Mouse (Mus musculus) c-Kit-positive CD71-positive TER-119-positive erythroid progenitor cells, embryonic 14.5 days (primary cell): ENCODE results near the gene Mta2.
A peak's percentile ranks its signal among the peaks of the same experiment; 100 is the strongest.

Experiments
- DNase-seq: peaks from one replicate; pipeline ENCODE4 v3.0.0-alpha.2; 2013; ENCODE audit warnings: low spot score

Gene Mta2

GRCm38 (mm10) chr19:8992769-8993624 lies 51.3 kb downstream of the Mta2 start:
- peak; percentile 62 for DNase-seq

GRCm38 (mm10) chr19:8993625-8993912 lies 51.9 kb downstream of the Mta2 start:
- no peak for DNase-seq

DNA sequence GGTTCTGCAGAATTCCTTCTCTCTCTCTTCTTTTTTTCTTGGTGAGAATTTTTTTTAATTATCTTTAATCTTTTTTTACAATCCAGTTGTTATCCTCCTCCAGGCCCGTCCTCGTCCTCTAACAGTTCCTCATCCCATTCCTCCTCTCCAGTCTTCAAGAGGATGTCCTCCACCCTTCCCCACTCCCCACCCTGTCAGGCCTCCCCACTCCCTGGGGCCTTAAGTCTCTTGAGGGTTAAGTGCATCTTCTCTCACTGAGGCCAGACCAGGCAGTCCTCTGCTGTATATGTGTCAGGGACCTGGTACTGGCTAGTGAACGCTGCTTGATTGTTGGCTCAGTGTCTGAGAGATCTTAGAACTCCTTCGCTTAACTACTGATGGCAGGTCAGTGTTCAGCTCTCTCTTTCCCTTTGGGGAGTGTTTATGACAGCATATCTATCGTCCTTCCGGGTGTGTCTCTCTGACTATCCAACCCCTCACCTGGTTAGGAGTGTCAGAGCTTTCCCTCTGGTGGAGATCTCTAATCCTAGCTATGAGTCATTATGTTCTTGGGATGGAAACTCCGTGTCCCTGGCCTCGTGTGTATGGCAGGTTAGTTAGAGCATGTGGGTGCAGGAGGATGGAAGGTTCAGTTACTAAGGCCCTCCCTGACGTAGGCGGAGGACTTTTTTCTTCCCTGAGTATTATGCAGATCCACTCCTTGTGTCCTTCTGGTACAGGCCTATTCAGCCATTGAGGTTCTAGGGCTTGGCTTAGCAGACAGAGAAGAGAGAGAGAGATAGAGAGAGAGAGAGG lies 53.3 kb downstream of the Mta2 start:
- no peak for DNase-seq

GRCm38 (mm10) chr19:8996601-8997000 lies 54.9 kb downstream of the Mta2 start:
- DNase-seq = no peak

- peak; percentile 59 for DNase-seq
Measured at GRCm38 (mm10) chr19:8997546-8997945, 55.9 kb downstream of the Mta2 start.

- no peak for DNase-seq
Measured at GRCm38 (mm10) chr19:8998546-8998945, 56.9 kb downstream of the Mta2 start.

- no peak for DNase-seq
Measured at GRCm38 (mm10) chr19:8999223-8999622, 57.5 kb downstream of the Mta2 start.
